Mouse (Mus musculus): ENCODE measurements around the gene Grb10. TPM values are rescaled to one million over a fixed set of nuclear protein-coding genes. Genes with fewer than 3 reads are reported as not detected.

Gene Grb10
- total and polyA plus RNA-seq, 3 experiments: 44.2 to 87.0 (median 81.2) TPM

- DNase-seq: no peak
Measured at GRCm38 (mm10) chr11:11945766-11946165, 92.7 kb downstream of the Grb10 start.

GRCm38 (mm10) chr11:11944814-11945213 lies 93.7 kb downstream of the Grb10 start:
- no peak for DNase-seq

GRCm38 (mm10) chr11:11944082-11944349 lies 94.5 kb downstream of the Grb10 start:
- no peak for DNase-seq

GRCm38 (mm10) chr11:11943240-11944081 lies 95.0 kb downstream of the Grb10 start:
- no peak for DNase-seq

GRCm38 (mm10) chr11:11942320-11943217 lies 95.9 kb downstream of the Grb10 start:
- DNase-seq: no peak

GRCm38 (mm10) chr11:11940833-11941681 lies 97.4 kb downstream of the Grb10 start:
- DNase-seq: no peak

- DNase-seq: peak; percentile 54
Measured at GRCm38 (mm10) chr11:11939611-11940010, 98.9 kb downstream of the Grb10 start.

GRCm38 (mm10) chr11:11938591-11938990 lies 99.9 kb downstream of the Grb10 start:
- no peak for DNase-seq

- no peak for DNase-seq
Measured at GRCm38 (mm10) chr11:11937340-11938030, 101.0 kb downstream of the Grb10 start.

- DNase-seq: no peak
Measured at GRCm38 (mm10) chr11:11934808-11935207, 103.7 kb downstream of the Grb10 start.

GRCm38 (mm10) chr11:11932102-11932789 lies 106.2 kb downstream of the Grb10 start:
- no peak for DNase-seq

- no peak for DNase-seq
Measured at GRCm38 (mm10) chr11:11931688-11932087, 106.8 kb downstream of the Grb10 start.

- no peak for DNase-seq
Measured at GRCm38 (mm10) chr11:11930527-11930926, 108.0 kb downstream of the Grb10 start.

GRCm38 (mm10) chr11:11929059-11929458 lies 109.4 kb downstream of the Grb10 start:
- no peak for DNase-seq

GRCm38 (mm10) chr11:11928586-11928985 lies 109.9 kb downstream of the Grb10 start:
- peak; percentile 38 for DNase-seq

GRCm38 (mm10) chr11:11923900-11924299 lies 114.6 kb downstream of the Grb10 start:
- no peak for DNase-seq

GRCm38 (mm10) chr11:11923345-11923744 lies 115.1 kb downstream of the Grb10 start:
- DNase-seq: no peak

GRCm38 (mm10) chr11:11922106-11922505 lies 116.4 kb downstream of the Grb10 start:
- DNase-seq: no peak

- DNase-seq: no peak
Measured at GRCm38 (mm10) chr11:11907703-11908413, 130.6 kb downstream of the Grb10 start.

GRCm38 (mm10) chr11:11905518-11905917 lies 133.0 kb downstream of the Grb10 start:
- DNase-seq: no peak
